Mouse (Mus musculus): Measurements from ENCODE around the gene Znhit1. TPM values are rescaled to one million over a fixed set of nuclear protein-coding genes. Genes with fewer than 3 reads are reported as not detected.
"Not testable (repeated sequence)": the region's sequence is repeated elsewhere in the genome, so short reads cannot be mapped to it uniquely, and the experiment has no call there.

The Znhit1 gene
- polyA plus RNA-seq, 1 experiment: 97.7 TPM

DNA sequence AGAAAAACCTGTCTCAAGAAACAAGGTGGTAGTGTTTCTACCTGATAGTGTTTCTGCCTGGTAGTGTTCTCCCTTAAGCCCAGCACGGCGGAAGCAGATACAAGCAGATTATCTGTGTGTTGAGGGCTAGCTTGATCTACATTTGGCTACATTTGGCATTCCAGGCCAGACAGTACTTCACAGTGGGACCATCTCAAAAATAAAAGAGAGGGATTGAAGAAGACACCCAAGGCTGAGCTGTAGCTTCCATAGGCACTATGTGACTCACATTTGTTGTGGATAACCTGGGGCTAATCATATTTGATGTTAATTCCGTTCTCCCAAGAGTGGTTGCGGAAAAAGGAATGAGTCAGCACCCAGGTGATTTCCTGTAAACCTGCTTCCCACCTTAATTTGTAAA, 35.7 kb downstream of the Znhit1 start:
- no peak overlapping the region for H3ac ChIP-seq (ENCODE audit: control insufficient read depth, insufficient read length)
- no peaks in the 10 kb centered on the region for H3K27me3 ChIP-seq (ENCODE audit: control insufficient read depth, insufficient read depth, insufficient read length)
- TF ChIP-seq MAX (IDR thresholded peaks at IDR 0.05; ENCODE audit: low read depth): no peak
- no peak for TF ChIP-seq CEBPB (IDR thresholded peaks at IDR 0.05; ENCODE audit: insufficient read depth, poor library complexity, severe bottlenecking)
- no peak for TF ChIP-seq TCF3 (IDR thresholded peaks at IDR 0.05; ENCODE audit: insufficient read length, low read depth)
- no peak for TF ChIP-seq POLR2A (IDR thresholded peaks at IDR 0.05; ENCODE audit: insufficient read length, low read depth)
- no peak for TF ChIP-seq TCF12 (IDR thresholded peaks at IDR 0.05; ENCODE audit: insufficient read depth, poor library complexity, severe bottlenecking)
- TF ChIP-seq SRF (IDR thresholded peaks at IDR 0.05; ENCODE audit: control insufficient read depth, insufficient read length, low read depth): no peak
- TF ChIP-seq MYOG (IDR thresholded peaks at IDR 0.05; ENCODE audit: control insufficient read depth in 1 of 3, insufficient read depth in 1 of 3, insufficient read length in 2 of 3, low read depth in 2 of 3): no peak
- peak overlapping the region; percentile 80 for H3K4me2 ChIP-seq (ENCODE audit: low read depth)
- peak overlapping the region; percentile 78 for H3K4me3 ChIP-seq
- peaks cover 29% of the 10 kb centered on the region for H3K79me2 ChIP-seq (ENCODE audit: control insufficient read depth, insufficient read depth)
- H3K36me3 ChIP-seq (ENCODE audit: control insufficient read depth, insufficient read depth): no peaks in the 10 kb centered on the region

DNA sequence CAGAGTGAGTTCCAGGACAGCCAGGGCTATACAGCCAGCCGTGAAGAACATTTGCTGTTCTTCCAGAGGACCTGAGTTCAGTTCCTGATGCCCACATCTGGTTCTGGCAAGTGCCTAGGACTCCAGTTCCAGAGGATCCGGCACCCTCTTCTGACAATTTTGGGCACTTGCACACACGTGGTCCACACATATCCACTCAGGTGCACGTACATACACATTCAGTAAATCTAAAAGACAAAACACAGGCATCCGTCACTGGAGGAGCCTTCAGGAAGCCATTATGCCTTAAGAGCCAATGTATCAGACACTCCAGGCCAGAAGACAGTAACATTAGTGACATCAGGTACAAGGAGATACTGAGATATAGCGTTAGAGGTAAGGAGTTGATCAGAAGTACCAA, 37.3 kb downstream of the Znhit1 start:
- Histone ChIP-seq H3K36me3 (ENCODE audit: control insufficient read depth, insufficient read depth) (no peaks in the 10 kb centered on the region), H3K4me2 (ENCODE audit: low read depth) (no peak overlapping the region), H3K4me3 (no peak overlapping the region), H3K79me2 (ENCODE audit: control insufficient read depth, insufficient read depth) (peaks cover 24% of the 10 kb centered on the region), H3K27me3 (ENCODE audit: control insufficient read depth, insufficient read depth, insufficient read length) (no peaks in the 10 kb centered on the region), H3ac (ENCODE audit: control insufficient read depth, insufficient read length) (no peak overlapping the region)
- TF ChIP-seq MAX (IDR thresholded peaks at IDR 0.05; ENCODE audit: low read depth): no peak
- TF ChIP-seq E2F4 (IDR thresholded peaks at IDR 0.05; ENCODE audit: insufficient read depth): no peak
- no peak for TF ChIP-seq SRF (IDR thresholded peaks at IDR 0.05; ENCODE audit: control insufficient read depth, insufficient read length, low read depth)

GRCm38 (mm10) chr5:136949551-136950336, 38.1 kb downstream of the Znhit1 start:
- not testable (repeated sequence) for H3K36me3 ChIP-seq (ENCODE audit: control insufficient read depth, insufficient read depth); H3K4me2 ChIP-seq (ENCODE audit: low read depth); H3K27me3 ChIP-seq (ENCODE audit: control insufficient read depth, insufficient read depth, insufficient read length); H3K4me3 ChIP-seq; H3ac ChIP-seq (ENCODE audit: control insufficient read depth, insufficient read length)
- H3K79me2 ChIP-seq (ENCODE audit: control insufficient read depth, insufficient read depth): peaks cover 16% of the 10 kb centered on the region

- Histone ChIP-seq H3K36me3 (ENCODE audit: control insufficient read depth, insufficient read depth) (no peaks in the 10 kb centered on the region), H3K4me3 (no peak overlapping the region), H3K4me2 (ENCODE audit: low read depth) (no peak overlapping the region), H3ac (ENCODE audit: control insufficient read depth, insufficient read length) (no peak overlapping the region), H3K27me3 (ENCODE audit: control insufficient read depth, insufficient read depth, insufficient read length) (no peaks in the 10 kb centered on the region), H3K79me2 (ENCODE audit: control insufficient read depth, insufficient read depth) (no peaks in the 10 kb centered on the region)
- TF ChIP-seq MYOG (IDR thresholded peaks at IDR 0.05; ENCODE audit: control insufficient read depth in 1 of 3, insufficient read depth in 1 of 3, insufficient read length in 2 of 3, low read depth in 2 of 3): no peak
- no peak for TF ChIP-seq MAX (IDR thresholded peaks at IDR 0.05; ENCODE audit: low read depth)
- no peak for TF ChIP-seq POLR2AphosphoS2 (IDR thresholded peaks at IDR 0.05; ENCODE audit: insufficient read length, low read depth)
- no peak for TF ChIP-seq USF1 (IDR thresholded peaks at IDR 0.05; ENCODE audit: low read depth)
- no peak for TF ChIP-seq SRF (IDR thresholded peaks at IDR 0.05; ENCODE audit: control insufficient read depth, insufficient read length, low read depth)
- no peak for TF ChIP-seq E2F4 (IDR thresholded peaks at IDR 0.05; ENCODE audit: insufficient read depth)
- no peak for TF ChIP-seq REST (IDR thresholded peaks at IDR 0.05; ENCODE audit: insufficient read depth, insufficient read length)
- TF ChIP-seq POLR2A (IDR thresholded peaks at IDR 0.05; ENCODE audit: insufficient read length, low read depth): no peak
- TF ChIP-seq CEBPB (IDR thresholded peaks at IDR 0.05; ENCODE audit: insufficient read depth, poor library complexity, severe bottlenecking): no peak
- TF ChIP-seq TCF12 (IDR thresholded peaks at IDR 0.05; ENCODE audit: insufficient read depth, poor library complexity, severe bottlenecking): no peak
- TF ChIP-seq TCF3 (IDR thresholded peaks at IDR 0.05; ENCODE audit: insufficient read length, low read depth): no peak
- no peak for TF ChIP-seq MYOD1 (IDR thresholded peaks at IDR 0.05; ENCODE audit: control insufficient read depth in 1 of 3, insufficient read length in 2 of 3, low read depth in 2 of 3)
These were observed 39.9 kb downstream of the Znhit1 start for GRCm38 (mm10) chr5:136947874-136948273.

DNA sequence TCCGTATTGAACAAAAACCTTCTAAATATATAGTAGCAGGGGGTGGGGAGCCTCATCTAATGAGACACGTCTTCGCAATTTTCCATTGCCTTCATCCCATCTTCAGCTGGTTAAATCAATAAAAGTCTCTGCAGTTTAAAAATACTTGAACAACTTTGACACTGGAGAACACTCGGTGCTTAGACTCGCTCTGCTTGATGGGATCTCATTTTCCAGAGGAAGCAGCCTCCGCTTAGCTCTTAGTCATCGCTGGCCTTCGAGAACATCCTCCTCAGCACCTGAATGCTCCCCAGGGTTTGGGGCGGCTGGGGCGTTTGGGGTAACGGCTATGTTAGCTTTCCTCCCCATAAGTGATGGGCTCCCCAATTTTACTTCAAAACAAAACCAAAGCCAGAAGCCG, 42.7 kb downstream of the Znhit1 start:
- no peaks in the 10 kb centered on the region for H3K36me3 ChIP-seq (ENCODE audit: control insufficient read depth, insufficient read depth)
- no peak overlapping the region for H3ac ChIP-seq (ENCODE audit: control insufficient read depth, insufficient read length)
- H3K4me3 ChIP-seq: no peak overlapping the region
- no peak overlapping the region for H3K4me2 ChIP-seq (ENCODE audit: low read depth)
- no peaks in the 10 kb centered on the region for H3K27me3 ChIP-seq (ENCODE audit: control insufficient read depth, insufficient read depth, insufficient read length)
- no peak for TF ChIP-seq POLR2A (IDR thresholded peaks at IDR 0.05; ENCODE audit: insufficient read length, low read depth)
- no peak for TF ChIP-seq TCF3 (IDR thresholded peaks at IDR 0.05; ENCODE audit: insufficient read length, low read depth)
- no peak for TF ChIP-seq REST (IDR thresholded peaks at IDR 0.05; ENCODE audit: insufficient read depth, insufficient read length)
- no peak for TF ChIP-seq USF1 (IDR thresholded peaks at IDR 0.05; ENCODE audit: low read depth)
- TF ChIP-seq MYOD1 (IDR thresholded peaks at IDR 0.05; ENCODE audit: control insufficient read depth in 1 of 3, insufficient read length in 2 of 3, low read depth in 2 of 3): no peak
- TF ChIP-seq CEBPB (IDR thresholded peaks at IDR 0.05; ENCODE audit: insufficient read depth, poor library complexity, severe bottlenecking): no peak
- TF ChIP-seq MAX (IDR thresholded peaks at IDR 0.05; ENCODE audit: low read depth): no peak
- H3K79me2 ChIP-seq (ENCODE audit: control insufficient read depth, insufficient read depth): no peaks in the 10 kb centered on the region
